Mouse (Mus musculus): Measurements from ENCODE around the gene Spata2. TPM values are rescaled to one million over a fixed set of nuclear protein-coding genes. Genes with fewer than 3 reads are reported as not detected.

Gene Spata2
- total RNA-seq, 2 experiments from 2014 or later: 78.7 to 83.9 TPM

DNA sequence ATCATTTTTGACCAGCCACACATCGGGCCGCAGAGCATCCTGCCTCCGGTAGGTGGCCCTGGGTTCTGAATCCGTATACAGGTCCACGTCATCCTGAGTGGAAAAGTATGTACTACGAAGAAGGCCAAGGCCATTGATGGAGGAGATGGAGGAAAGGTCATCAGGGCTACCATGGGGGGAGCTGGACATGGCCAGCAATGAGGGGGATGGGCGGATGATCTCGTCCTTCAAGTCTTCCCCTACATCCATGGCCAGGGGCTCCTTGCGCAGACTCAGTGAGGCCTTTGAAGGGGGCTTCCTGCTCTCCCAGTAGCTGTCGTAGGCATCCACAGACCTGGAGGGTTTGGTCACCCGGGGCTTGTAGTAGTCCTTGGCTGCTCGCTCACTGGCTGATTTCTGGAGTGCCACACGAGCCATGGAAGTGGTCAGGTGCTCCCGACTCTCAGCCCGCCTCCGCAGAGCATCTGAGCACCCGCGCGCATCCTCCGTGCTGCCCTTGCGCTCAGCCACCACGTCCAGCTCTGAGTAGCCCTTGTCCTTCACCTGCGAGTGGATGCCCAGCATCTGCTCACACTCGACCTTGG is 8.8 kb downstream of the Spata2 start:
- DNase-seq (ENCODE audit: extremely low spot score in 1 of 2, low spot score in 1 of 2): no peak

DNA sequence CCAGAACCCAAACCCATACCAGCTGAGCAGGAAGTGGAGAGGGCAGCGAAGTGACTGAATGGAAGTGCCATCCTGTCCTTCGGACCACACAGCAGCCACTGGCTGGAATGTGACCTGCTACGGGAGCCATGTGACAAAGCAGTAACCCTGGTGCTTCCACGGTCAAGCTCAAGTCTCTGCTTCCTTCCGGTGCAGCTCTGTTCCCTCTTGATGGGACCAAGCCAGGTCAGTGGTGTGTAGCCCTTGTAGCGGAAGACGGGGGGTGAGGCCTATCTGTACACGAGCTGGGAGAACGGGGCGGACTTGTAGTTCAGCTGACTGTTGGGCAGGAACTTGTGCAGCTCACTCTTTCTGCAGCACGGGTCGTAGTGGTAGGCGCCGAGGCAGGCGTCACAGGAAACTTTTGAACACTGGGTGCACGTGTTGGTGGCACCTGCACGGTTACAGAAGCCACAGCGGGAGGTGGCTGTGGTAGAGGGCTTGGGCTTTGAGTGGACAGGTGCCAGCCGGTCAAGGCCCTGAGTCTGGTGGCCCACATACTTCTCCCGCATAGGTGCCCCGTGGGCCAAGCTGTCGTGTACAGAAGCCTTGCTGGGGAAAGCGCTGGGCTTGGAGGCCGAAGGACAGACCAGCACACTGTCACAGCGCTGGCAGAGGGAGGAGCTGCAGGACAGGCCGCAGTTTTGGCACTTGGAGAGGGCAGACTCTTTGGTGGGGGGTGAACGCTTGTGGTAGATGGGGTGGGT is 9.4 kb downstream of the Spata2 start:
- DNase-seq (ENCODE audit: extremely low spot score in 1 of 2, low spot score in 1 of 2): no peak

DNA sequence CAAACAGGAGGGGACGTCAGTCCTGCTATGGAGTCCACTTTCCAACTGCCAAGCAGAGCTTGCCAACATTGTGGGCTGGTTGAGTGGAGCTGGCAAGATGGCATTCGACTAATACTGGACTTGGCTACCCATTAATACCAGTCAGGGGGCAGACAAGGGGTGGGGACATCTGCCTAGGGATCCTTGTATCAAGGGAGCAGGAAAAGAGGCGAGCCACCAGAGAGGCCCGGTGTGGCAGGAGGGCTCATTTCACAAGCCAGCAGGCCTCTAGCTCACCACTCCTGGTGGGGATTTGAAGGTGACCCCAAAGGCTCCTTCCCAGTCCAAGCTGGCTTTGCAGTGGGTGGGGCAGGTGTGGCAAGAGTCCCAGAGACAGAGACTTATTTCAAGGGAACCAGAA is 10.0 kb downstream of the Spata2 start:
- no peak for DNase-seq (ENCODE audit: extremely low spot score in 1 of 2, low spot score in 1 of 2)

DNA sequence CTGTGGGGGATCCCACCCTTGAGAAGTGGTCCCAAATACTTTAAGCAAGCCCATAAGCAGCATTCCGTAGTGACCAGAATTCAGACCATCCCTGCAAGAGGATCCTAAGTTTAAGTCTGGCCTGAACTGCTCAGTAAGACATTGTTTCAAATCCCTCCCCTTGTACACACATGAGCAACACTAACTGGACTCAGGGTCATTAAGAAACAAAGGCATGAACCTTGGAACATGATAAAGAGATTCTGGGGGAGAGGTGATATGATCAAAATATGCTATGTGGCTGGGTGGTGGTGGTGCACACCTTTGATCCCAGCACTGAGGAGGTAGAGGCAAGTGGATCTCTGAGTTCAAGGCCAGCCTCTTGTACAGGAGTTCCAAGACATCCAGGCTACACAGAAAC is 13.2 kb downstream of the Spata2 start:
- DNase-seq (ENCODE audit: extremely low spot score in 1 of 2, low spot score in 1 of 2): no peak

DNA sequence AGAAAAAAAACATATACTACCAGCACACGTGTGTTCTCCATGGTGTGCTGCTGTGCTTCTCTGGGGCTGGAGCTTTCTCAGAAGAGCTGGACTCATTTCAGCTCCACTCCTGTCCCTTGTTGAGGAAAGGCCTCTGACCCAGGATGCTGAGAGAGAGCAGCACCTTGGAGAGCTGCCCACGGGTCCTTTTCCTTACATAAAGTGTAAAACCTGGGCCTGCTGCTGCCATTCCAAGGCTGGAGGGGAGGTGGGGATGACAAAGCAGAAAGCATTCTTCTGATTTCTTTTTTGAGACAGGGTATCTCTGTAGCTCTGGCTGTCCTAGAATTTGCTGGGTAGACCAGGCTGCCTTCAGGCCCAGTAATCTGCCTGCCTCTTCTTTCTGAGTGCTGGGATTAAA is 14.6 kb downstream of the Spata2 start:
- no peak for DNase-seq (ENCODE audit: extremely low spot score in 1 of 2, low spot score in 1 of 2)

DNA sequence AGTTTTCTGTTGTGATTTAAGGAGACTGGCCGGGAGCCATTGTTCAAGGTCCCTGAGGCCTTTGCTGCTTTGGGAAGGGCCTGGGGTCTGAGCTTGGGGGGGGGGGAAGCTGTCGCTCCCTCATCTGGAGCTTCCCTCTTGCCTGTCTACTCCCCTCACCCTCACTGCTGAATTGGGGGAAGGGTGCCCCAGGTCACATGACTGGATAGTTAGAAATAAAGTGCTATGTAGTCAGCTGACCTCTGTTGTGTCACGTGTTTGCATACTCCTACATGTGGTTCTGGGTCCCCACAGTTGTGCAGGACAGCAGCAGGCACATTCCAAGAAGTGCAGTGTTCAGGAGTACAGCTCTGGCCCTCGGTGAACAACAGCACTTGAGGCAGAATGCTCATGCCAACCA is 15.9 kb downstream of the Spata2 start:
- DNase-seq (ENCODE audit: extremely low spot score in 1 of 2, low spot score in 1 of 2): no peak

DNA sequence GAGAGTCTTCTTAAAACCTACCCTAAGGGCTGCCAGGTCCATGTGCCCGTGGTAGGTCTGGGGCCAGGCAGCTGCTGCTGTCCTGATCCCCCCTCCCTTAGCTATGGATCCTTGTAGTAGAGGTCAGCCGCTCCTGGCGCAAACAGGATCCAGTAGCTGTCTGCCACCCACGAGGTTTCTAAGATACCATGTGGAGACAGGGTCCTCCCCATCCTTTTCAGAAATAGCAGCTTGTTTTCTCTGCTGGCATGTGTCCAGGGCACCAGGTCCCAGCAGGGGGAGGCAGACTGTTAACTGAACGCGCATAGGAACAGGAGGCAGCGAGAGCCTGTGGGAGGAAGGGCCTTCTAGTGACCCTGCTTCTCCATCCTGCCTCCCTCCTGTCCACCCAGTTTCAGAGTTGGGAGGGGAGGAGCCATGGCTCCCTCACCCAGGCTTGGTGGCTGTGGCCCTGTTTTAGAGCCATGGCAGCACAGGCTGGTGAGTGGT is 16.4 kb downstream of the Spata2 start:
- DNase-seq (ENCODE audit: extremely low spot score in 1 of 2, low spot score in 1 of 2): peak; percentile 60 to 61

DNA sequence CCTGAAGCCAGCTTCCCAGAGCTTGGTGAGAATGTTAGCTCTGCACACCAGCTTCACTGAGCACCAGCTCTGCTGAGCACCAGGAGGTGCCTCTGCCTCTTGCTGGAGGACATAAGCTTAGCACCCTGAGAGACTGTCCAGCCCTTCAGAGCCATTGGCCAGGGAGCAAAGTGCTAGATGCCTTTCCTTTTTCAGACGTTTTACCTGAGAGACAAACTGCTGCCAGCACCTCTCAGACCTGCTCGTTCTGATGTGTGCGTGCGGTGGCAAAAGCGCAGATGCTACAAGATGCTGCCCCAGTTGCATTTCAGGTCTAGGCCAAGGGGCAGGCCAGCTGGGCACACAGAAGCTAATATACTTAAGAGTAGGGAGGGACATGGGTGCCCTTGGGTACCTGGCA is 17.1 kb downstream of the Spata2 start:
- DNase-seq (ENCODE audit: extremely low spot score in 1 of 2, low spot score in 1 of 2): no peak

DNA sequence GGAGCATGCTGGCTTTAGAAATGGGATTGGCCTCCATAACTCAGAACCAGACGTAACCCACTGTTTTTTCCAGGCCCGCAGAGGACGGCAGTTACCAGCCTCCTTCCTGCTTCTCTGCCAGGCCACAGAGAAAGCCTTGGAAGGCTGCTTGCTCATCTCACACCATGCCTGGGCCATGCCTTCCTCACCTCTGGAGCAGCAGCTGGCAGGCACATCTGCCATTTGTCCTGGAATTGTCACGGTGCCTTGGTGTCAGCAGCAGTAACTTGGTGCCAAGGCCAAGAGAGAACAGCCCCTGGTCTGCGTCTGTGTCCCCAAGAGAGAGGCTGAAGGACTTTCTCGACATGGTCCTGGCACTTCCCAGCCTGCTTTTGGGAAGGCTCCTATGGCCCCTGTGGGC is 18.5 kb downstream of the Spata2 start:
- no peak for DNase-seq (ENCODE audit: extremely low spot score in 1 of 2, low spot score in 1 of 2)

DNA sequence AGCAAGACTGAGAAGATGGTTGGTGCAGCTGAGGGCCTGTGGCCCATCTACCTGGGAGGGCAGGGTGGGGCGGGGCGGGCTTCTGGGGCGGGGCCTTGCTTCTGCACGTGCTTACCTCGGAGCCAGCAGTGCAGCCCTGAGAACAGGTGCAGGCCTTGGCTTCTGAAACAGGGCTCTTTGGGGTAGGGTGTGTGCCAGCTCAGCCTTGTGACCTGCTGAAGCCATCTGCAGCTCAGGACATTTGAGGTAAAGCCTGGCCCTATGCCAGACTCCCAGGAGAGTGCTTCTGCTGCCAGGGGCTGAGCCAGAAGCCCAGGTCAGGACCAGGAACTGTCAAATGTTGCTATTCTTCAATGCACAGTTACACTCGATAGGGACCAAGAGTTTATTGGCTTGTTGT is 21.1 kb downstream of the Spata2 start:
- no peak for DNase-seq (ENCODE audit: extremely low spot score in 1 of 2, low spot score in 1 of 2)

DNA sequence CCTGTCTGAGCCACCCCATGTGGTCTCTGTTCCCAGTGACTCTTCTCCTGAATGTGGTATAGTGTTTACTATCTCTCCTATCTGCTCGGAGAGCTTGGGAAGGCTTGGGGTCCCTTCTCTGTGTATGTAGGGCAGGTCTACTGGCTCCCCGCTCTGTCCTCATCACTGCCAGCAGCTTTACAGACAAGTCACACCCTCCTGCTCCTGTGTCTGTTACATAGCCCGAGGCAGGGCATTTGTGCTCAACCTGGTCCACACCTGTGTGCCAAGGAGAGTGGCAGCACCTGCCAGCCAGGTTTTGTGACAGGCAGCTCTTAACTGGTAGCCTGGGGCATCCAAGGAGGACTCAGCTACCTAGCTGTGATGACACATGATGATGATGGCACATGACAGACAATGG is 22.1 kb downstream of the Spata2 start:
- no peak for DNase-seq (ENCODE audit: extremely low spot score in 1 of 2, low spot score in 1 of 2)

DNA sequence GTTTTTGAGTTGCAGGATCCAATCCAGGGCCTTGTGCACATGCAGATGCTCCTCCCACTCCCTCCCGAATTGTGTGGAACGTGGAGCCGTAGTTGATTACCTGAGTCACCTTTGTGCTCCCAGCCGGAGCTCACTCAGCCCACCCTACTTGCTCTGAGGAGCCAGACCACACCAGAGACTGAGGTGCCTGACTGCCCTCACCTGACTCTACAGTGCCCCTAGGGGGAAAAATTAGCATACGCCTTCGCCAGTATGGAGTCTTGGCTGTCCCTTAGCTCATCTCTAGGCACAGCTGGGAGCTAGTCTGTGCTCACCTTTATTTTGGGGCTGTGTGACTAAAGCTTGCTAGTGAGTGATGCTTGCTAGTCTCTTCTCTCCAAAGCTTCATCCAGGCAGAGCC is 24.2 kb downstream of the Spata2 start:
- no peak for DNase-seq (ENCODE audit: extremely low spot score in 1 of 2, low spot score in 1 of 2)

DNA sequence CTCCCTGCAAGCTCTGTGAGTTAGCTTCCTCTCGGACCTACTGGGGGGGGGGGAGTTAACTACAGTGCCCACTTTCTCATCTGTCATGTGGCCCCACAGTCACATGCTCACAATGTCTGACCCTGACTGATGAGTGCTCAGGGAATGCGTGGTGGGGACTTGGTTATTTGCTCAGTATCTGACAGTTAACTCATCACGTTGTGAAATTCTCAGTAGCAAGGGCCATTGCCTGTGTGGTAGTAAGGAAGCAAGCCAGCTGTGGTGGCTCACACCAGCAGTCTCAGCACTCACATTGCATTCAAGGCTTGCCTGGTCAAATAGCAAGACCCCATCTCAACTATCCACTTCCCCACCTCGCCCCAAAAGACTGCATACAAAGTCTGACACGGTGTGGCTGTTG is 25.5 kb downstream of the Spata2 start:
- no peak for DNase-seq (ENCODE audit: extremely low spot score in 1 of 2, low spot score in 1 of 2)

DNA sequence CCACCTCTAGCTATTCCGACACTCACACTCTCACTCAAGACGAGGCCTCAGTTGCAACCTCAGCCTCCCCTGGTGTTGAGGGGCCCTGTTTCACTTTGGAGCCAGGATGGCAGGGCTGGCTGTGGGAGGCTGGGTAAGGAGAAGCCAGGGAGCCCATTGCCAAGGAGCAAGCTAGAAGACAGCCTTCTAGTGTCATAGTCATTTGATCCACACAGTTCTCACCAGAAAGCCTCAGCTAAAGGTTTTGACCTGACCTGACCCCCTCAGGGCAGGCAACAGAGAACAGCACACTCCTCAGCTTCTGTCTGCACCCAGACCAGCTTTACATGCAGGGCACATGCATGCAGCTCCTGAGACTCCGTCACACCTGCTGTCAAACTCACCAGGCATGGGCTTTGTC is 26.7 kb downstream of the Spata2 start:
- no peak for DNase-seq (ENCODE audit: extremely low spot score in 1 of 2, low spot score in 1 of 2)

DNA sequence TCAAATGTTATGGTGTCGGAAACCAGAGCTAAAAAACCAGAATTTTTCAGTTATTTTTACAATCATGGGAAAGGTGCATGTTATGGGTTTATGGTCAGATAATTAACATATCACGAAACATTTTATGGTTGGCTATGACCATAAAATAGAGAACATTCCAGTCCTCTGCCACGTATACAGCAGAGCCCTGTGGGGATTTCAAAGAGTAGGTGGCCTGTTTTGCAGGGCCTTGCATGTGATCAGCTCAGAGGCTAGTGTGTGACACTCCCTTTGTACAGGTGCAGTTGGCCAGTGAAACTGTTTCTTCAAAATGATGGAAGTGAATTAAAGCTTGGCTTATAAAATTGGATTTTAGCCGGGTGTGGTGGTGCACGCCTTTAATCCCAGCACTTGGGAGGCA is 28.9 kb downstream of the Spata2 start:
- no peak for DNase-seq (ENCODE audit: extremely low spot score in 1 of 2, low spot score in 1 of 2)

DNA sequence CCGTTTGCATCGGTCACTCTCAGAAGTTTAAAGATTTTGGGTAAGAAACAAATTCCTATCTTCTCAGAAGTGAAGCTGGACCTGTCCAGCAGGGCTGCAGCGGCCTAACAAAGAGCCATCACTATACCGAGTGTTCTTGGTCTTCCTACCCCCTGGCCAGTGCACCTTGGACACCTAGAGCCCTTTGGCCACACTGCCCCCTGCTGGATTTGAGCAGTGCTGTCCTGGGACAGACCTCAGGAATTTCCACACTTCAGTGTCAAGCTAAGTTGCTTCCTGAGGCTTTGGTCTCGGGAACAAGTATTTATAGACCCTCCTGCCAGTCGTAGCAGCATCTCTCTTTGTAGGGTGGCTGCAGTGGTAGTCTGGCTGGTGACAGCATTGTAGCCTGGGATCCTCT is 29.7 kb downstream of the Spata2 start:
- DNase-seq (ENCODE audit: extremely low spot score in 1 of 2, low spot score in 1 of 2): peak in 1 of 2 experiments; percentile 63

DNA sequence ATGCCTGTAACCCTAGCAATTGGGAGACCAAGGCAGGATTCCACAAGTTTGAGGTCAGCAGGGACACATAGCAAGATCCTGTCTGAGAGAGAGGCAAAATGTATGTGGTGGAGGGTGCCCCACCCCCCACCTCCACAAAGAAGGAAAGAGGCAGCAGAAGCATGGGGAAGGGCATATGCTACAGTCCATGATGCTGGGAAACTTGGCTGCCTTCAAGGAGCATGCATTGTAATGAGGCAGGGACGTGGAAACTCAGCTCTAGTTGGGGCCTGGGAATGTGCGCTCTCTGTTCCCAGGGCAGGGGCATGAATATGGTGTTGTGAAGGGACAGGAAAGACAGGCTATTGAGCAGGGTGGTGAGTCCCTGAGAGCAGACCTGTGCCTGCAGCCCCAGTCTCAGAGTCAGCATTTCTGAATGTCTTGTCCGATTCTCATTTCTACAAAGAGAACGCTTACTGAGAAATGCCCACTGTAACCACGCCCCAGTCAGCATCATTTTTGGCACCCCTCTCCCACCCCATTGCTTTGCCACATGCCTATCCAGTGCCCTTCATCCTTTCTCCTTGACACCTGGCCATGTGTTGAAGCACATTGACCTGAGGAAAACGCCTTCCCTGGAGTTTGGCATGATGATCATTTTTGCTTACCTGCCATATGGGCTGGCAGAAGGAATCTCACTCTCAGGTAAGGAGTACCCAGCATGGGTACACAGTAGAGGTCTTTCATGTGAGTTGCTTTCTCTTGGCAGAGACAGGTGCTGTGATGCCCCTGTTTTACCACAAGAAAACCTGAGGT is 33.4 kb downstream of the Spata2 start:
- DNase-seq (ENCODE audit: extremely low spot score in 1 of 2, low spot score in 1 of 2): no peak

DNA sequence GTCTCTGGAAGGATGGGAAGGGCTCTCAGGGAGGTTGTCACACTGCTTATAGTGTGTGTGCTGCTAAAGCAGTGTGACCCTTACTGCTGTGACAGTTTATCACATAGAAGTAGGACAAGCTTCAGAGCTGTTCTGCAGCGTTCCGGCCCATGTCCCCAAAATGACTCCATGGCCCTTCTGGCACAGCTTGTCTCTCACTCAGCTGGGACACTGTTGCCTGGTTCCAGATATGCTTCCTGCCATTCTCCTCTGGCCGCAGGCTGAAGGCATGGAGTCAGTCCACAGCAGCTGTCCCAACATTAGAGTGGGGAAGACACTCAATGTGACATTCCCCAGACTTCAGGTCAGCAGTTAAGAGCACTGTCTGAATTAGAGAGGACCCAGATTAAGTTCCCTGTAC is 34.1 kb downstream of the Spata2 start:
- DNase-seq (ENCODE audit: extremely low spot score in 1 of 2, low spot score in 1 of 2): no peak

DNA sequence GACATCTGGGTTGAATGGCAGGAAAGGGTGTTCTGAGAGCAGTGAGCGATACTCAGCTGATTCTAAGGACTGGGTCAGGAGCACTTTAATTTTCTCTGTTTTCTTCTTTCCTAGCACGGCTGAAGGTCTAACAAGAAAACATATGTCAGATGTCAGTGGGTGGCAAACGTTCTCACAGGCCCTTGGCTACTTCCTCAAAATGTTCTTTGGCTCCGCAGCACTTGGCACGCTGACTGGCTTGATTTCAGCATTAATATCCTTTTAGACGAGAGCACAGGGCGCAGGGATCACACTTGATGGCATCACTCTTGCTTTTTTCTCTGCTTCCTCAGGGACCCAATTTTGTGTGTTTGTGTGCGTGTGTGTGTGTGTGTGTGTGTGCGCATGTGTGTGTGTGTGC is 35.5 kb downstream of the Spata2 start:
- no peak for DNase-seq (ENCODE audit: extremely low spot score in 1 of 2, low spot score in 1 of 2)

DNA sequence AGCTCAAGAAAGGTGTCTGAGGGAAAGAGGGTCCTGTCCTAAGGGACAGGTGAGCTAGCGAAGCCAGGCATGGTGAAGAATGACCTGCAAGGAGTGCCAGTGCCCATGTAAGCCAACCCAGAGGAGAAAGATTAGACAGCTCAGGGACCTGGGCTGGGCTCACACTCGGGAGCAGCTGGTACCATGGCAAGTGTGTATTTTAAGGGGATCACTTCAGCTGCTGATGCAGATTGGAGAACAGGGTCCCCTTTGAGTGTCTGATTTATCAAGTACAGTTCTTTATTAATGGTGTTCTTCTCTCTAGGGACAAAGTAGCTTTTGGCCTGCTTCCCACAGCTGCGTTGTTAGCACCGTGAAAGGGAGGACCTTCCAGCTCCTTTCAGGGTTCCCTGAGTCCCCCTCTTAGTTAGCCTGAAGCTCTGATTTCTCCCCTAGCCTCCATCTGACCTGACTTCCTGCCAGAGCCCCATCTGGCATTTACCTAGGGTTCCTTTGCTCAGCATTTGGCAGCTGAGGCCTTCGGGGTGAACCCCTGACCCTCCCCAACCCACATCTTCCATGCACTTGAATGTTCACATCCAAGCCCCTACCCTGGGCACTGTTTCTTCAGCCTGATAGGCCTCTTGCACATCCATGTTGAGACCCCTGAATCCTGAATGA is 36.2 kb downstream of the Spata2 start:
- no peak for DNase-seq (ENCODE audit: extremely low spot score in 1 of 2, low spot score in 1 of 2)

DNA sequence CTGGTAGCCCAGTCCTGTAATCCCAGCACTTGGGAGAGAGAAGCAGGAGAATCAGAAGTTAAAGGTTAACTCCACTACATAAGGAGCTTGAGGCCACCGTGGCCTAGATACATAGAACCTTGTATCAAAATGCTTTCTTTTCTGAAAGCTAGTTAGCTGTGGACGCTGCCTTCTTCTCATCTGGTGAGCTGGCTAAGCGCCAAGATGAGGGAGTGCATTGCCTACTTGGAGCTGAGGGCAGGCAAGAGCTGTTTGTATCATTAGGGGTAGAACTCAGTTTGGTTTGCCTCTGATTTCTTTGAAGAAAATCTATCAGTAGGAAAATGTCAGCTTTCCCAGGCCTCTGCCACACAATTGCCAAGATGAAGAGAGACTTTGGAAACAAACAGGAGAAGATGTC is 38.9 kb downstream of the Spata2 start:
- peak in 1 of 2 experiments; percentile 36 for DNase-seq (ENCODE audit: extremely low spot score in 1 of 2, low spot score in 1 of 2)

Measured in layer of hippocampus, postnatal 25 days (tissue).